Mouse (Mus musculus): ENCODE measurements around the gene Gm49369.

- TF ChIP-seq USF1 (IDR thresholded peaks at IDR 0.05; ENCODE audit: low read depth, low read length) (no peak), MYC (IDR thresholded peaks at IDR 0.05; ENCODE audit: low read depth, low read length) (no peak), NELFE (IDR thresholded peaks at IDR 0.05; ENCODE audit: low read depth, low read length) (no peak), POLR2AphosphoS2 (IDR thresholded peaks at IDR 0.05; ENCODE audit: low read depth, low read length) (no peak), EP300 (IDR thresholded peaks at IDR 0.05; ENCODE audit: low read length) (no peak), ZNF384 (IDR thresholded peaks at IDR 0.05; ENCODE audit: low read depth, low read length) (no peak), CTCF (conservative IDR thresholded peaks at IDR 0.05 in 1 of 2, IDR thresholded peaks at IDR 0.05 in 1 of 2; ENCODE audit: low read depth in 2 of 2, low read length in 2 of 2) (peak in 1 of 2 experiments; percentile 35; a peak in 2 of 4 replicates), SMC3 (IDR thresholded peaks at IDR 0.05; ENCODE audit: low read depth, low read length) (peak; percentile 22; the same call in 1 of the 2 replicates), HCFC1 (IDR thresholded peaks at IDR 0.05; ENCODE audit: low read depth, low read length) (no peak), UBTF (IDR thresholded peaks at IDR 0.05; ENCODE audit: low read depth, low read length) (no peak), RAD21 (IDR thresholded peaks at IDR 0.05; ENCODE audit: low read depth, low read length) (peak; percentile 28), POLR2A (IDR thresholded peaks at IDR 0.05; ENCODE audit: low read depth, low read length) (no peak), MAX (IDR thresholded peaks at IDR 0.05; ENCODE audit: low read length) (no peak)
Measured at GRCm38 (mm10) chr7:142360743-142361142, 21.7 kb downstream of the Gm49369 start.

All from CH12.LX (cell line).